7 mouse cellular contexts compared by ENCODE assay signal in genomic region chr16:8828636-8829563, GRCm38 (mm10). TPM values are rescaled to one million over a fixed set of nuclear protein-coding genes. Genes with fewer than 3 reads are reported as not detected.
DNase-seq lines count a peak whose midpoint lies in the region; ATAC-seq and TF ChIP-seq lines count a peak whose summit lies in the region.

No protein-coding gene starts in this region.

- H3K36me3 ChIP-seq in heart, embryonic 13.5 days: peaks cover 24% of the 10 kb centered on the region

- peaks cover 2% of the 10 kb centered on the region for H3K4me1 ChIP-seq in cortical plate, adult 2 months (ENCODE audit: control insufficient read depth, insufficient read depth, low read length)
- peaks cover 26% of the 10 kb centered on the region for H3K4me1 ChIP-seq in heart, embryonic 13.5 days

- H3K4me3 ChIP-seq in cortical plate, adult 2 months (ENCODE audit: insufficient read depth, low read length): peak overlapping the region; percentile 36
- peak overlapping the region; percentile 95 for H3K4me3 ChIP-seq in heart, embryonic 13.5 days

- DNase-seq in A20 (ENCODE audit: low read depth, low spot score): peak; percentile 76
- DNase-seq in CD4-positive, CD25-positive, alpha-beta regulatory T cell, adult 2 months (ENCODE audit: low read depth, low spot score): peak; percentile 72
- peak; percentile 29 for DNase-seq in large intestine, adult 2 months (ENCODE audit: low read depth, low spot score)
- DNase-seq in layer of hippocampus, adult 18-20 months (ENCODE audit: low spot score in 2 of 2): no peak

- WGBS in heart, embryonic 13.5 days: 10% methylated on average over 33 of the region's 33 CpGs
- WGBS in large intestine, adult 2 months: 8% methylated on average over 33 of the region's 33 CpGs

- no peak for TF ChIP-seq CTCF in cortical plate, adult 2 months (IDR thresholded peaks at IDR 0.05; ENCODE audit: extremely low read depth, insufficient read depth, low read length)

- peak overlapping the region; percentile 83 for H3K9ac ChIP-seq in heart, embryonic 13.5 days

- peak overlapping the region; percentile 92 for H3K4me2 ChIP-seq in heart, embryonic 13.5 days

- H3K27me3 ChIP-seq in heart, embryonic 13.5 days (replicated peaks): no peaks in the 10 kb centered on the region

- peak; percentile 47 for ATAC-seq in heart, embryonic 13.5 days (ENCODE audit: extremely low read depth, insufficient number of reproducible peaks, low FRiP score, low TSS enrichment)
- peak; percentile 50 for ATAC-seq in megakaryocyte-erythroid progenitor cell, adult 5-6 weeks (replicated peaks; ENCODE audit: low FRiP score, low TSS enrichment, poor library complexity, severe bottlenecking)

- no peak for TF ChIP-seq POLR2A in cortical plate, adult 2 months (IDR thresholded peaks at IDR 0.05; ENCODE audit: extremely low read depth, insufficient read depth, low read length)

- no peaks in the 10 kb centered on the region for H3K9me3 ChIP-seq in heart, embryonic 13.5 days

- peak overlapping the region; percentile 95 for H3K27ac ChIP-seq in cortical plate, adult 2 months (ENCODE audit: insufficient read depth, low read length)
- peak overlapping the region; percentile 96 for H3K27ac ChIP-seq in heart, embryonic 13.5 days (replicated peaks)

RNA-seq across cellular contexts. Expression of gene 1810013L24Rik, which starts 1.0 kb away (rescaled TPM):
- polyA plus RNA-seq in cortical plate, adult 2 months (2012; rRNA removed): 43.8 and 43.9 TPM in 2 replicates
- polyA plus RNA-seq in heart, embryonic 13.5 days (2015; fragmentation: Nextera tagmentation; extraction: Ambion mirVana): 15.5 and 16.4 TPM in 2 replicates
- polyA plus RNA-seq in large intestine, adult 2 months (2012; rRNA removed): 13.9 and 15.2 TPM in 2 replicates
- total RNA-seq in megakaryocyte-erythroid progenitor cell, adult 5-6 weeks (2014; fragmentation: Nextera tagmentation): 45.2 and 52.0 TPM in 2 replicates
- 45.7 and 54.5 TPM in 2 replicates for total RNA-seq in megakaryocyte-erythroid progenitor cell, adult 5-6 weeks (2017)
- 100 to 1,000 TPM; 100 to 102 TPM for total RNA-seq in layer of hippocampus, adult 18-20 months (2021)

RNA-seq across cellular contexts. Expression of gene Usp7, which starts 36.8 kb away (rescaled TPM):
- 96.0 and 107 TPM in 2 replicates for polyA plus RNA-seq in cortical plate, adult 2 months (2012; rRNA removed)
- polyA plus RNA-seq in heart, embryonic 13.5 days (2015; fragmentation: Nextera tagmentation; extraction: Ambion mirVana): 14.3 and 15.2 TPM in 2 replicates
- 21.6 and 28.6 TPM in 2 replicates for polyA plus RNA-seq in large intestine, adult 2 months (2012; rRNA removed)
- 196 and 235 TPM in 2 replicates for total RNA-seq in megakaryocyte-erythroid progenitor cell, adult 5-6 weeks (2014; fragmentation: Nextera tagmentation)
- 202 and 222 TPM in 2 replicates for total RNA-seq in megakaryocyte-erythroid progenitor cell, adult 5-6 weeks (2017)
- total RNA-seq in layer of hippocampus, adult 18-20 months (2021): 100 to 1,000 TPM; 144 to 151 TPM

Comparison
In these comparisons a context has a peak if more than half of its experiments do, and no peak if none do; other contexts are left out.
1. DNase-seq: peak in A20 (single experiment), CD4-positive, CD25-positive, alpha-beta regulatory T cell, adult 2 months (single experiment) and large intestine, adult 2 months (single experiment); none in layer of hippocampus, adult 18-20 months (0 of 2).